Mouse (Mus musculus): ENCODE data around the gene Ndc1.

- no peak for TF ChIP-seq CTCF (IDR thresholded peaks at IDR 0.05; ENCODE audit: borderline replicate concordance, insufficient read depth, low read depth, low read length)
- no peak for TF ChIP-seq POLR2A (IDR thresholded peaks at IDR 0.05; ENCODE audit: borderline replicate concordance, insufficient read depth, low read length)
Observed at GRCm38 (mm10) chr4:107344612-107345011, 23.0 kb upstream of the Ndc1 start.
